Mouse (Mus musculus) c-Kit-negative CD71-positive TER-119-positive erythroid progenitor cells, embryonic 14.5 days (primary cell): ENCODE measurements around the gene Timm13.

ENCODE experiments used
- DNase-seq: peaks from one replicate; pipeline ENCODE4 v3.0.0-alpha.2; 2013; ENCODE audit warnings: low read depth, low spot score

The Timm13 gene

GRCm38 (mm10) chr10:80932700-80933420 lies 32.1 kb upstream of the Timm13 start:
- DNase-seq: no peak

GRCm38 (mm10) chr10:80932206-80932605 lies 31.4 kb upstream of the Timm13 start:
- DNase-seq: no peak

- no peak for DNase-seq
Measured at GRCm38 (mm10) chr10:80931695-80932094, 30.9 kb upstream of the Timm13 start.

DNA sequence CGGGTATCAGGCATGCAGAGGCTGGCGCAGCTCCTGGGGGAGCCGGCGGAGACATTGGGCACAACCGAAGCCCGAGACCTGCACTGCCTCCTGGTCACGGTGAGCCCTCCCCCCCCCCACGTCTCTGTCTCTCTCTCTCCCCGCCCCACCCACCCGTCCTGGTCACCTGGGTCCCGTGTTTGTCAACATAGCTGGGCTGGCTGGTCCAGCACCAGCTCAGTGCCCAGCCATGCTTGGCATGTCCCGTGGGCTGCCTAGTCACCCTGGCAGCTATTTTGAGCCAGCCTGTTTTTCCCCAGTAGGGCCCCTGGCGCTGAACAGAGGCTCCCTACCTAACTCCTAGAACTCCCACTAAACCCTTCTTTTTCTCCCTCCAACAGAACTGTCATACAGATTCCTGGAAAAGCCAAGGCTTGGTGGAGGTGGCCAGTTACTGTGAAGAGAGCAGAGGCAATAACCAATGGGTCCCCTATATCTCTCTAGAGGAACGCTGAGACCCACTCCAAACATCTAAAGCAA lies 30.4 kb upstream of the Timm13 start:
- no peak for DNase-seq

DNA sequence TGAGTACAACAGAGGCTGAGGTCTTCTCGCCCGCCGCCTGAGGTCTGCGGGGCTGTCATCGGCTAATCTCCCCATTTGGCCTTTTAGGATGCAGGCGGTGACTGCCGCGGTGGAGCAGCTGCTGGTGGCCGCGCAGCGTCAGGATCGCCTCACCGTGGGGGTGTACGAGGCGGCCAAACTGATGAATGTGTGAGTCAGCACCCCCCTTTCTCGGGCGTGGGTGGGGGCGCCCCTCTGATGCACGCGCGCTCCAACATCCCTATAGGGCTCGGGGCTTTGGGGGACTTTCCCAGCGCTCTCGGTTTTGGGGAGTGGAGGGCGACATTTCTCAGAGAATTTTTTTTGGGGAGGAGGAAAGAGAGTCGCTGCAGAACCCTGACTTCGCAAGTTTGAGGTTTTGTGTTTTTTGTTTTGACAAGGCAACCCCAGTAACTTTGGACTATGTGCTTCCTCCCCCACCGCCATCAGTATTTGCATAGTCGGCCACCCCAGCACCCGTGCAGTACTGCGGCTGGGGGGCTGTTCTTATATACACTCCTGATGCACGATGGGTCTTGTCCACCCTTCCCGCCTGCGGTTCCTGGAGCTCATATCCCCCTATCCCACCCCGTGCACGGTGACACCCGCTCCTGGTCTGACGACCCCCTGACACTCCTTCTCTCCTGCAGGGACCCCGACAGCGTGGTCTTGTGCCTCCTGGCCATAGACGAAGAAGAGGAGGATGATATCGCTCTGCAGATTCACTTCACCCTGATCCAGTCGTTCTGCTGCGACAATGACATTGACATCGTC lies 29.8 kb upstream of the Timm13 start:
- no peak for DNase-seq

DNA sequence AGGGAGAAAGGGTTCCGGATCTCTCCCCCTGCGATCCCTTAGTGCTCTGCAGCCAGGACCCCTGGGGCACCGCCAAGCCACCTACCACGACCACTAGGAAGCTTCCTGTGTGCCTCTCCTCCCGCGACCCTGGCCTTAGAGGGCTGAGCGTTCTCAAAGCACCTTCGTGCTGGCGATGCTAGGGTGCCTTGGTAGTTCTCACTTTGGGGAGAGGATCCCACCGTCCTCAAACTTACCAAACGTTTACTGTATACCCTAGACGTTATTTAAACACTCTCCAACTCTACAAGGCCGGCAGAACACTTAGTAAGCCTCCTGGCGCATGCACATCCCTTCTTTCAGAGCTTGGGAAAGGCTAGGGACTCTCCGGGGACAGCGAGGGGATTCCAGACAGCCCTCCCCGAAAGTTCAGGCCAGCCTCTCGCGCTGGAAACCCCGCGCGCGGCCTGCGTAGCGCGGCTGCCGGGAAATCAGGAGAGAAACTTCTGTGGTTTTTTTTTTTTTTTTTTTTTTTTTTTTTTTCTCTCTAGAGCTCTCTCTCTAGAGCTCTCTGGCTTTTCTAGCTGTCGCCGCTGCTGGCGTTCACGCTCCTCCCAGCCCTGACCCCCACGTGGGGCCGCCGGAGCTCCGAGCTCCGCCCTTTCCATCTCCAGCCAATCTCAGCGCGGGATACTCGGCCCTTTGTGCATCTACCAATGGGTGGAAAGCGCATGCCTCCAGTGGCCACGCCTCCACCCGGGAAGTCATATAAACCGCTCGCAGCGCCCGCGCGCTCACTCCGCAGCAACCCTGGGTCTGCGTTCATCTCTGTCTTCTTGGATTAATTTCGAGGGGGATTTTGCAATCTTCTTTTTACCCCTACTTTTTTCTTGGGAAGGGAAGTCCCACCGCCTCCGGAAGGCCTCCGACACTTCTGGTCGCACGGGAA lies 28.8 kb upstream of the Timm13 start, which contains the start of gene Gadd45b:
Gene Gadd45b, plus strand, starts transcription at position 775 of the 928 bp plus-strand sequence.
- DNase-seq: peak; percentile 82

- DNase-seq: peak; percentile 36
Measured at GRCm38 (mm10) chr10:80928586-80929298, 28.0 kb upstream of the Timm13 start.

- no peak for DNase-seq
Measured at GRCm38 (mm10) chr10:80925472-80925871, 24.7 kb upstream of the Timm13 start.

DNA sequence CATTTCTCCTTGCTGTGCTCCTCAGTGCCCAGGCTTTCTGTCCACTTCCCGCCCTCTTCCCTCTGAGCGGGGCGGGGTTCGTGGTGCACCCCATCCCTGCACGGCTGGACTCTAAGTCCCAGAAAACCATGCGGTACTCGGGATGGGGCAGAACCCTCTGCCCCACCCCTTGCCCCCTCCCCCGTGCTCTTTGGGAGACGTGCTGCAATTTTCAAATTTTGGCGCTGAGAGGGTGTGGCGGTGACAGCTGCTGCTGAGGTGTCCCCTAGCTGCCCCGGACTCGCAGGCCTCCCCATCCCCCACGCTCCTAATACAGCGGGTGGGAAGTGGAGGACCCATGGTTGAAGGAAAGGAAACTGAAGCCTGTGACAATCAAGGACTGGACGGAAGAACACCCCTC lies 21.2 kb upstream of the Timm13 start:
- DNase-seq: no peak

DNA sequence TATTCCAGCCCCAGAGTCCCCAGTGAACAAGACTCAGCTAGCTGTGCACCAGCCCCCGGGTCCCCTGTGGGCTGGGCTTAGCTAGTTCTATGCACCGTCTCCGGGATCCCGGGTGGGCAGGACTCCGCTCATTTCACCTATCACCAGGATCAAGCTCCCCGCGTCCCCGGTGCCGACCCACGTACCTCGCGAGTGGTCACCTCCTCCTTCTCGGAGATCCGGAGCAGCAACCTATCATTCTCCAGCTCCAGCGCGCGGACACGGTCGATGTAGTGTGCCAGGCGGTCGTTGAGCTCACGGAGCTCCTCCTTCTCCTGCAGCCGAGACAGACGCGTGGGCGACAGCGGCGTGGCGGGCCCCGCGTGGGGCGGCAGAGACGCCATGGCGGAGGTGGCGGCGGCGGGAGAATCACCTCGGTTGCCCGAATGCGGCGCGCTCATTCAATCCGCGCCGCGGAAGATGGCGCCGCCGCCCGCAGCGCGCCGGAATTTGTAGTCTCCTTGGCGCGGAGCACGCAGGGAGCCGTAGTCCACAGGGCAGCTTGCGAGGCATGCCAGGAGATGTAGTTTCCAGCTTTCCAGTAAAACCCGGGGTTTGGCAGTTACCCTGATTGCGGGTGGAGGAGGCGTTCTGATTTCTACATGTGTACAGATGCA lies 17.1 kb upstream of the Timm13 start, which contains the start of gene Lmnb2:
Gene Lmnb2, minus strand, starts transcription at position 467 of the 656 bp plus-strand sequence.
- no peak for DNase-seq

- no peak for DNase-seq
Measured at GRCm38 (mm10) chr10:80917336-80917778, 16.6 kb upstream of the Timm13 start.

- no peak for DNase-seq
Measured at GRCm38 (mm10) chr10:80915736-80916135, 15.0 kb upstream of the Timm13 start.

DNA sequence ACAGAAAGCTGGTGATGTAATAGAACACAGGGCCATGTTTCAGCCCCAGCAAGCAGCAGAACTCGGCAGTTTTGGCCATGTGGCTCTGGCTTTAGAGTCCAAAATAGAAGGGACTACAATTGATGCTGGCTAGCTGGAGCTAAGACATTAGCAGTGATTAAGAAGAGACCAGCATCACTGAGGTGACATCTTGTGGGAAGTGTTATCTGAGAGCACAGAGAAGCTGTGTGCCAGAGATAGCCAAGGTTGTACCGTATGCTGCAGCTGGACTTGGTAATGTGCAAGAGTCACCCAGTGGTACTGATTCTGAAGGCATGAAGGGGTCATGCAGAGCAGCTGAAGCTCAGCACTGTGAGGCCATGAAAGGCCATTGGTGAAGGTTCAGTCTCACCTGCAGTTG lies 14.5 kb upstream of the Timm13 start:
- DNase-seq: no peak

DNA sequence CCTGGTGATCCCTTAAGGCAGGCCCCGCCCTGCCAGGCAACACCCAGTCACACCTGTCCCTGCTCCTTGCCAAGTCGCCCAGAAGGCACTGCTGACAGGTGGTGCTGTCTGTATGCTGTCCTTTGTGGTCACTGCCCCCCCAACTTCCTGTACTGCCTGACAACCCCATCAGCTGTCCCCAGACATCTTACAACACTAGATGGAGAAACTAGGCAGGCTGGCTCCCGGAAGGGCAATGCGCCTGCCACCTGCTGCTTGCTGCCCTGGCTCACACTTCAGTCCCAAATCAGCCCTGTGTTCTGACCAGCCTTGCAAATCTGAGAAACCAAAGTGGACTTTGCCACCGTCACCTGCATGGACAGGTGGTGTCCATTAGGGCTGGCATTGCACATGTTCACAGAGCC lies 13.5 kb upstream of the Timm13 start:
- DNase-seq: no peak

GRCm38 (mm10) chr10:80913364-80914011 lies 12.7 kb upstream of the Timm13 start:
- DNase-seq: no peak

DNA sequence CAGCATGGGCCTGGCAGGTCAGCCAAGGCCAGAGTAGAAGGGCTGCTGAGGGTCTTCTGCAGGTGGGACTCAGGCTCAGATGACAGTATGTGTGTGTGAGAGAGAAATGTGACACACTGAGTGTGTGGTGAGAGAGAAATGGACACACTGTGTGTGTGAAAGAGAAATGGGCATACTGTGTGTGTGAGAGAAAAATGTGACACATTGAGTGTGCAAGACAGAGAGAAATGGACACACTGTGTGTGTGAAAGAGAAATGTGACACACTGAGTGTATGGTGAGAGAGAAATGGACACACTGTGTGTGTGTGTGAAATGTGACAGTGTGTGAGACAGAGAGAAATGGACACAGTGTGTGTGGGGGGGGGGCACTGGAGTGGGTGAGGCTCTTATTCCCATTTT lies 11.1 kb upstream of the Timm13 start:
- no peak for DNase-seq

GRCm38 (mm10) chr10:80911354-80911753 lies 10.6 kb upstream of the Timm13 start:
- DNase-seq: no peak

DNA sequence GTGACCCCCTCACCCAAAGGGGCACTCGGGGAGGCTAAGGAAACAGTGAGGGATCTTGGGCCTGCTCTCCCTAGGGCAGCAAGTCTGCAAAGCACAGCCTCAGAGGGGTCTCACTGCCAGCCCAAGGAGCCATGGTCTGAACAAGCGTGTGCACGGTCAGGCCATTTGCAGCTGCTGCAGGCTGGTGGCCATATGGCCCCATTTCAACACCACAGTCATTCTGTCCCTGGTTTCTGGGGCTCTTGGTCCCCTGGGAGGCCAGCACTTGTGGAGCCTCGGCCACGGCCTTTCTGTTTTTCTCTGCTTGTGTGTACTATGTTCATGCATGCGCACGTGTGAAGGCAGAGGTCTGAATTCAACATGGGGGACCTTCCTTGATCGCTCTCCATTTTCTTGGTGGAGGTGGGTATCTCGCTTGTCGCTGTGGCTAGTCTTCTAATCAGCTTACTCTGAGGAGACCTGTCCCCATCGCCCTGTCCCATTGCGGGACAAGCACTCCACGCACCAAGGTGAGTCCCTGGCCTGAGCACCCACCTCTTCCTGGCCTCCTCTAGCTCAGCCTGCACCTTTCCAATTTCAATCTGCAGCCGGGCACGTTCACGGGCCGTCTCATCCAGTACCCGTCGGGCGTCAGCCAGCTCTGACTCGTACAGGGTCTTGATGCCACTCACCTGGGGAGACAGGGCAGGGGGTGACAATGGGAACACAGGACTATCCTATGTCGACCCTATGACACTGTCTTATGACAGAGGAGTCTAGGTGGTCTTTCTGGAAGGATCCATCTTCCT lies 8.8 kb upstream of the Timm13 start:
- no peak for DNase-seq

- DNase-seq: no peak
Measured at GRCm38 (mm10) chr10:80904709-80905108, 3.9 kb upstream of the Timm13 start.
